Mouse (Mus musculus) heart, postnatal 25 days (tissue): Measurements from ENCODE around the gene Usp21. TPM values are rescaled to one million over a fixed set of nuclear protein-coding genes. Genes with fewer than 3 reads are reported as not detected.
A peak's percentile ranks its signal among the peaks of the same experiment; 100 is the strongest.
"Not testable (repeated sequence)": the region's sequence is repeated elsewhere in the genome, so short reads cannot be mapped to it uniquely, and the experiment has no call there.

Experiments
- DNase-seq: peaks from one replicate; pipeline ENCODE4 v3.0.0; 2022; ENCODE audit warnings: low spot score
- intact Hi-C: fragments of 180-260 bp; cut with DNase I; formaldehyde crosslinking; loops from one replicate; pipeline ENCODE4 v1.15.1; 2025
- total RNA-seq, 2 experiments: library from RNA; stranded (reverse); gene quantifications; 2 replicates each; pipeline ENCODE4 v1.2.3; 2021

Gene Usp21
- total RNA-seq, 2 experiments from 2014 or later = 19.7 to 21.3 TPM

GRCm38 (mm10) chr1:171248386-171249226, 39.2 kb downstream of the Usp21 start:
- DNase-seq = no peak
- intact Hi-C loops = no loop called here

GRCm38 (mm10) chr1:171247916-171248315, 39.9 kb downstream of the Usp21 start:
- no peak for DNase-seq
- intact Hi-C loops = loop anchor here (2.0 kb wide), 1 partner anchor 33 kb away; the partner anchor contains the start of gene Ppox

GRCm38 (mm10) chr1:171247453-171247841, 40.3 kb downstream of the Usp21 start:
- intact Hi-C loops = loop anchor here (2.0 kb wide), 1 partner anchor 33 kb away; the partner anchor contains the start of gene Ppox

GRCm38 (mm10) chr1:171246709-171247452, 40.9 kb downstream of the Usp21 start:
- peak; percentile 96 for DNase-seq
- intact Hi-C loops = loop anchor here (2.0 kb wide), 1 partner anchor 34 kb away; the partner anchor contains the start of gene Ppox

More at GRCm38 (mm10) chr1:171247453-171247841, 40.3 kb downstream of the Usp21 start:
- DNase-seq = no peak

GRCm38 (mm10) chr1:171245353-171245752, 42.4 kb downstream of the Usp21 start:
- intact Hi-C loops = no loop called here
- DNase-seq = no peak

- intact Hi-C loops, DNase-seq: not testable (repeated sequence)
Measured at GRCm38 (mm10) chr1:171241952-171242351, 45.8 kb downstream of the Usp21 start.

- DNase-seq = no peak
- intact Hi-C loops = no loop called here
Measured at GRCm38 (mm10) chr1:171240911-171241310, 46.9 kb downstream of the Usp21 start.

GRCm38 (mm10) chr1:171239992-171240744, 47.6 kb downstream of the Usp21 start:
- intact Hi-C loops = no loop called here
- peak; percentile 46 for DNase-seq

GRCm38 (mm10) chr1:171238463-171238862, 49.3 kb downstream of the Usp21 start:
- intact Hi-C loops = no loop called here
- DNase-seq = no peak

- intact Hi-C loops = no loop called here
- no peak for DNase-seq
Measured at GRCm38 (mm10) chr1:171237438-171237837, 50.4 kb downstream of the Usp21 start.

- no peak for DNase-seq
- intact Hi-C loops = no loop called here
Measured at GRCm38 (mm10) chr1:171235791-171236190, 52.0 kb downstream of the Usp21 start.

- intact Hi-C loops = no loop called here
- DNase-seq = no peak
Measured at GRCm38 (mm10) chr1:171234538-171234937, 53.3 kb downstream of the Usp21 start.

- intact Hi-C loops = no loop called here
Measured at GRCm38 (mm10) chr1:171234126-171234525, 53.7 kb downstream of the Usp21 start, which contains the start of gene Fcer1g. Gene Fcer1g (minus strand): TSS chr1:171234365.

GRCm38 (mm10) chr1:171232800-171233730, 54.7 kb downstream of the Usp21 start:
- no peak for DNase-seq
- intact Hi-C loops = no loop called here

More at GRCm38 (mm10) chr1:171234126-171234525, 53.7 kb downstream of the Usp21 start, which contains the start of gene Fcer1g:
- DNase-seq = no peak

- DNase-seq = no peak
- intact Hi-C loops = no loop called here
Measured at GRCm38 (mm10) chr1:171232348-171232747, 55.4 kb downstream of the Usp21 start.
